Mouse (Mus musculus) C2C12 (cell line): ENCODE data around the gene Garem2. TPM values are rescaled to one million over a fixed set of nuclear protein-coding genes. Genes with fewer than 3 reads are reported as not detected.

Experiments used
- H3K27me3 ChIP-seq: one replicate; pipeline ENCODE4 v1.6.1; 2011; ENCODE audit not compliant: control insufficient read depth, insufficient read depth, insufficient read length
- H3K36me3 ChIP-seq: one replicate; pipeline ENCODE4 v1.6.1; 2011; ENCODE audit not compliant: control insufficient read depth, insufficient read depth
- H3K4me3 ChIP-seq: one replicate; pipeline ENCODE4 v1.5.1; 2011; ENCODE audit warnings: mild to moderate bottlenecking, control low read depth; ENCODE audit not compliant: poor library complexity, insufficient read depth, severe bottlenecking
- H3K79me2 ChIP-seq: one replicate; pipeline ENCODE4 v1.6.1; 2011; ENCODE audit not compliant: control insufficient read depth, insufficient read depth
- H3K79me3 ChIP-seq: one replicate; pipeline ENCODE4 v1.6.1; 2011; ENCODE audit warnings: low read depth, control low read depth
- H3ac ChIP-seq: one replicate; pipeline ENCODE3; 2011; ENCODE audit warnings: low read depth; ENCODE audit not compliant: control insufficient read depth, insufficient read length
- CEBPB ChIP-seq: IDR thresholded peaks from one replicate; pipeline ENCODE4 v1.6.1; 2011; ENCODE audit warnings: low read depth, mild to moderate bottlenecking, control low read depth, moderate library complexity
- CTCF ChIP-seq: IDR thresholded peaks from one replicate; pipeline ENCODE4 v1.5.1; 2011; ENCODE audit not compliant: control insufficient read depth, insufficient read depth, insufficient read length
- FOSL1 ChIP-seq: IDR thresholded peaks from one replicate; pipeline ENCODE4 v1.8.0; 2011; ENCODE audit warnings: mild to moderate bottlenecking, low read length; ENCODE audit not compliant: poor library complexity, insufficient read depth, severe bottlenecking
- MAX ChIP-seq: IDR thresholded peaks from one replicate; pipeline ENCODE4 v1.6.1; 2011; ENCODE audit warnings: mild to moderate bottlenecking, control low read depth
- MYOD1 ChIP-seq: IDR thresholded peaks from one replicate; pipeline ENCODE4 v1.6.1; 2011; ENCODE audit warnings: low read depth; ENCODE audit not compliant: control insufficient read depth, insufficient read length
- MYOG ChIP-seq: IDR thresholded peaks from one replicate; pipeline ENCODE4 v1.6.1; 2011; ENCODE audit not compliant: control insufficient read depth, insufficient read length; ENCODE audit errors: extremely low read depth
- USF1 ChIP-seq: IDR thresholded peaks from one replicate; pipeline ENCODE4 v1.6.1; 2011; ENCODE audit warnings: low read depth, mild to moderate bottlenecking, control low read depth, moderate library complexity
- polyA plus RNA-seq: library from polyadenylated mRNA; unstranded; fragments of >200 nt; fragmentation: generic; extraction: Trizol; gene quantifications from one replicate; pipeline ENCODE4 v1.2.1, GENCODE M21; 2012; ENCODE audit warnings: missing spikeins

Gene Garem2
- polyA plus RNA-seq, 1 experiment, result 0.33 TPM

DNA sequence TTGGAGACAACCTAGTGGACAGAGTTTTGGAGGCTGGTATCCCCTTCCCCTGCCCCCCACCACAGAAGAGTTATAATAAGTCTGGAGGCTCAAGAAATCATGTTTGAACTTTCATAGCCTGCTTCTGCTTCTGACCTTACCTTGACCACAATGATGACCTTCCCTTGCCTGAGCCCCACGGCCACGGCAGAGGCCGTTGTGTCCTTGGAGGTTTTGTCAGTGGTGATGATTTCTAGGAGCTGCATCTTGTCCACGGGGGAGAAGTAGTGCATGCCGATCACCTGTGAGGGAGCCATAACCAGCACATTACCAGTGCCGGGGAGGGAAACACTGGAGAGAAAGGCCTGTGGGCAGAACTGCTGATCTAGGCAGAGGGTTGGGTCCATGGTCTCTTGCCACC, 17.5 kb downstream of the Garem2 start:
- no peaks in the 10 kb centered on the region for H3K27me3 ChIP-seq
- H3K36me3 ChIP-seq, result peaks cover 60% of the 10 kb centered on the region
- no peak overlapping the region for H3K4me3 ChIP-seq
- no peaks in the 10 kb centered on the region for H3K79me2 ChIP-seq
- TF ChIP-seq CEBPB (no peak), USF1 (no peak), MAX (no peak), CTCF (no peak), FOSL1 (no peak), MYOD1 (no peak), MYOG (no peak)
- H3ac ChIP-seq, result no peak overlapping the region
- H3K79me3 ChIP-seq, result no peaks in the 10 kb centered on the region

DNA sequence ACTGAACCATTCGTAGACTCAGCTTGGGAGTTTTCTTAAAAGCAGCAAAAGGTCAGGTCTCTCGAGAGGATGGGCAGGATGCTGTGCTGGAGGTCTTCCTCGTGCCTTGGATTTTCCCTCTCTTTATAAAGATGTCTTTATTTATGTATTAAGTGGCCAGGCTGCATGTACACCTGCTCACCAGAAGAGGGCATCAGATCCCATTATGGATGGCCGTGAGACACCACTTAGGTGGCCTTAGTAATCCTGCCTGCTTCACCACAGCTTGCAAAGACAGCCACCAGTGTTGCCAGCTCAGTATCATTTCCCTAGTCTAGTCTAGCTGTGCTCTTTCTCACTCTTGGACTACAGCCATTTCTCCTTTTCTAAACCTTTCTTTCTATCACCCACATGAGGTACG, 20.6 kb downstream of the Garem2 start:
- H3ac ChIP-seq, result no peak overlapping the region
- H3K27me3 ChIP-seq, result no peaks in the 10 kb centered on the region
- H3K36me3 ChIP-seq, result peaks cover 52% of the 10 kb centered on the region

DNA sequence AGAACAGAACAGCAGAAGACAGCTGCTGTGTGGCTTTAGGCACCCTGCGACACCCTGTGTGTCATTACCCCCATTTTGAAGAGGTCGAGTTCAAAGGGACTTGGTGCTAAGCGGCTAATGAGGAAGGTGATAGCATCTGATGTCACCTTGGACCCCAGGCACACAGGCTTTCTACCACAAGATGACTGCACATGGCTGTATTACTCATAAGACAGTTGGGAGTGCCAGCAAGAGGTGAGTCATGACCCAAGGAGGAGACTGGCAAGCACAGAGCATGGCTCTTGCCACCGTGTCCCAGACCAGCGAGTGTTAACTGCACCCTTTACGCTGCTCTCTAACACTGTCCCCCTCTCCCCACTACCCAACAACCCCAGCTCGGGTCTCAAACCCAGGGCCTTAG, 21.8 kb downstream of the Garem2 start:
- H3K36me3 ChIP-seq, result peaks cover 55% of the 10 kb centered on the region
- no peaks in the 10 kb centered on the region for H3K27me3 ChIP-seq
- no peaks in the 10 kb centered on the region for H3K79me2 ChIP-seq
- H3ac ChIP-seq, result no peak overlapping the region
- H3K79me3 ChIP-seq, result no peaks in the 10 kb centered on the region
- TF ChIP-seq MAX (peak; percentile 90), MYOD1 (peak; percentile 62), CTCF (no peak), USF1 (no peak), CEBPB (no peak), MYOG (no peak), FOSL1 (no peak)
- no peak overlapping the region for H3K4me3 ChIP-seq

More for the DNA sequence above, 20.6 kb downstream of the Garem2 start:
- H3K4me3 ChIP-seq, result no peak overlapping the region
- no peak for TF ChIP-seq MYOG
- TF ChIP-seq CTCF, result no peak
- TF ChIP-seq FOSL1, result no peak
- no peak for TF ChIP-seq USF1
- TF ChIP-seq MAX, result no peak
- TF ChIP-seq MYOD1, result no peak
- no peak for TF ChIP-seq CEBPB
- no peaks in the 10 kb centered on the region for H3K79me2 ChIP-seq
- no peaks in the 10 kb centered on the region for H3K79me3 ChIP-seq

DNA sequence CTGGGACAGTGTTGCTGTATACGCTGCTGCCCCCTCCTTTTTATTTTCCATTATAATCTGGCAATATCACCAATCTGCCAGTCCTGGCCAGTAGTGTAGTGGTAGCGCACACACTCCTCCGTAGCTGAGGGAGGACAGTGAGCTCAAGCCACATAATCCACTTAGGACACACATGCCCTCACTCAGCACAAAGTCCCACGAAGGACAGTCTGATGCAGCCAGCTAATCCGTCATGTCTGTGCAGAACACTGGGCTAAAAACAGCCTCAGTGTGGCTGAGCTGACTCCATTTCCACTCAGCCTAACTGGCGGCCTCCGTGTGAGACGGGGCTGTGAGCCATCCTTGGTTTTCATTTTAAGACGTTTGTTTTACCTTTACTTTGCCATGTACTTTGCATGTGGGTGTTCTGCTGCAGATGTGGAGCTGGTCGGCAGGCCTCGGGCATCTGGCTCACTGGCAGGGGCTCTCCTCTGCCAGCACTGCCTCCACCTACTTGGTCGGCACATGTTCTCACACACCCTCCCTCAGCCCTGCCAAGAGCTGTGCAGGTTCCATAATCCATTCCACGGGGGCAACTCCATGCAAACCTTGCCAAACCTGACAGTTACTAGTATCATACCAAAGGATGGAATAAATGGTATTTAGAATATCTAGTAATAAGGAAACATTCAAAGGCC, 23.1 kb downstream of the Garem2 start:
- Histone ChIP-seq H3K27me3 (no peaks in the 10 kb centered on the region), H3K79me2 (no peaks in the 10 kb centered on the region), H3K79me3 (no peaks in the 10 kb centered on the region), H3ac (no peak overlapping the region), H3K4me3 (no peak overlapping the region), H3K36me3 (peaks cover 51% of the 10 kb centered on the region)
- TF ChIP-seq MYOD1 (no peak), USF1 (no peak), CTCF (no peak), MYOG (no peak), CEBPB (no peak), MAX (no peak), FOSL1 (no peak)

DNA sequence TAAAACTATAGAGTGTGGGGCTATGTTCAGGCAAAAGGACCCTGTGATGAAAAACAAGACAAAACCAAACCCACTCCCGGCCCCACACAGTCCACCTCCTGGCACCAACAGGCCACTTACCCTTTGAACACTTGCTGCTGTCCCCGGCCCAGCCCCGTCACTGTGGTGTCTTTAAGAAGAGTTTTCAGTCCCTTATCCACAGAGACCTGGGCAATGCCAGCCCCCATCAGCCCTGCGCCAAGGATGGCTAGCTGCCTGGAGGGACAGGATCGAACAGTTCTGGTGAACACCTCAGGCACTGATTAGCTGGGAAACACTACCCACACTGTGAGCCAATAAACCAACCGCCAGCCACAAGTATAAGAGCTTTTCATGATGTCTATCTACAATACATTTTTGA, 23.7 kb downstream of the Garem2 start:
- no peaks in the 10 kb centered on the region for H3K27me3 ChIP-seq
- no peak overlapping the region for H3K4me3 ChIP-seq
- TF ChIP-seq CTCF (no peak), MYOG (no peak), USF1 (no peak), FOSL1 (no peak), MAX (no peak), MYOD1 (no peak), CEBPB (no peak)
- H3ac ChIP-seq, result no peak overlapping the region
- H3K79me3 ChIP-seq, result no peaks in the 10 kb centered on the region
- peaks cover 51% of the 10 kb centered on the region for H3K36me3 ChIP-seq
- no peaks in the 10 kb centered on the region for H3K79me2 ChIP-seq

DNA sequence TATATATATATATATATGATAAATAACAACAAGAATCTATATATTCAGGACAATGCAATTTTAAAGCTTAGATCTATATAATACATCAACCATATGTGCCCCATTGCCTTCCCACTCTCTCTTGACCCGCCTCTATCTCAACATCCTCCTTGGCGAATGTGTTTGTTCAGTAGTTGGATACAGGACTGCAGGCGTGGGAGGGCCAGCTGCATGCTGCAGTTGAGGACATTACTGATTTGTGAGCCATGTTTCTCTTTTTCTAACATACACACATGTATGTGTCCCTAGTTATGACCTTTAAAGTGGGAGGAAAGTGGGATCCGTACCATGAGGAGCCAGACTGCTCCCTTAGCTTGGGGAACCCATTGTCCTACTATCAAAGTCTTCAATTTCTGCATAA, 26.3 kb downstream of the Garem2 start:
- Histone ChIP-seq H3K79me2 (no peaks in the 10 kb centered on the region), H3K27me3 (no peaks in the 10 kb centered on the region), H3ac (no peak overlapping the region), H3K36me3 (peaks cover 46% of the 10 kb centered on the region), H3K79me3 (no peaks in the 10 kb centered on the region), H3K4me3 (no peak overlapping the region)
- TF ChIP-seq USF1 (no peak), MAX (no peak), MYOG (no peak), FOSL1 (no peak), CEBPB (no peak), CTCF (no peak), MYOD1 (no peak)
